Mouse (Mus musculus) heart, embryonic 14.5 days (tissue): ENCODE data around the gene Ptpra. TPM values are rescaled to one million over a fixed set of nuclear protein-coding genes. Genes with fewer than 3 reads are reported as not detected.

Source experiments
- ATAC-seq: fragments of 200-750 bp; cut with Nextera tagmentation; 2 replicates; pipeline ENCODE4 v1.8.0; 2017; ENCODE audit warnings: low read depth, moderate TSS enrichment; ENCODE audit not compliant: insufficient number of reproducible peaks, insufficient read depth, low FRiP score
- H3K27ac ChIP-seq, 2 experiments: fragments of 200-500 bp in 1 of 2; fragments of 300-500 bp in 1 of 2; sonication (generic) in 1 of 2; replicated peaks in 1 of 2; 2 replicates each; pipeline ENCODE4 v1.5.1; 2012 to 2014; ENCODE audit warnings: low read depth in 2 of 2, low read length in 2 of 2, control low read depth in 1 of 2, mild to moderate bottlenecking in 1 of 2, mixed read lengths in 1 of 2; ENCODE audit not compliant: control insufficient read depth in 1 of 2, insufficient read depth in 1 of 2
- H3K27me3 ChIP-seq: fragments of 300-500 bp; sonication (generic); 2 replicates; pipeline ENCODE4 v1.6.1; 2014; ENCODE audit warnings: mild to moderate bottlenecking, low read length, control low read depth; ENCODE audit not compliant: control insufficient read depth, insufficient read depth
- H3K36me3 ChIP-seq: fragments of 300-500 bp; sonication (generic); 2 replicates; pipeline ENCODE4 v1.6.1; 2014; ENCODE audit warnings: mild to moderate bottlenecking, control low read depth, low read length, mixed read lengths; ENCODE audit not compliant: control insufficient read depth, insufficient read depth
- H3K4me1 ChIP-seq, 2 experiments: fragments of 200-500 bp in 1 of 2; fragments of 300-500 bp in 1 of 2; sonication (generic) in 1 of 2; 2 replicates each; pipeline ENCODE4 v1.6.1; 2012 to 2014; ENCODE audit warnings: low read length in 2 of 2, control low read depth in 1 of 2, mixed read lengths in 1 of 2; ENCODE audit not compliant: control insufficient read depth in 2 of 2, insufficient read depth in 2 of 2
- H3K4me2 ChIP-seq: fragments of 300-500 bp; sonication (generic); 2 replicates; pipeline ENCODE4 v1.6.1; 2014; ENCODE audit warnings: mild to moderate bottlenecking, low read length
- H3K4me3 ChIP-seq, 2 experiments: fragments of 200-500 bp in 1 of 2; fragments of 300-500 bp in 1 of 2; sonication (generic) in 1 of 2; 2 replicates each; pipeline ENCODE4 v1.5.1; 2012 to 2014; ENCODE audit warnings: low read length in 2 of 2, mild to moderate bottlenecking in 2 of 2, control low read depth in 1 of 2, low read depth in 1 of 2, moderate library complexity in 1 of 2; ENCODE audit not compliant: control insufficient read depth in 1 of 2, insufficient read depth in 1 of 2
- H3K9ac ChIP-seq: fragments of 300-500 bp; sonication (generic); 2 replicates; pipeline ENCODE4 v1.6.1; 2014; ENCODE audit warnings: mild to moderate bottlenecking, low read length
- H3K9me3 ChIP-seq: fragments of 300-500 bp; sonication (generic); 2 replicates; pipeline ENCODE4 v1.6.1; 2016; ENCODE audit warnings: low read length, control low read depth; ENCODE audit not compliant: control insufficient read depth
- WGBS: fragments of 180-500 bp; shearing (Covaris S2); extraction: QIAGEN DNeasy Blood & Tissue Kit; methylation state at CpG from one replicate; pipeline ENCODE4 v1.1.7; 2014; 5-methylcytosine and 5-hydroxymethylcytosine counted together
- polyA plus RNA-seq: library from polyadenylated mRNA; unstranded; fragments of >200 nt; fragmentation: Nextera tagmentation; extraction: Ambion mirVana; gene quantifications from 2 replicates; pipeline ENCODE4 v1.2.1, GENCODE M21; 2014

Ptpra gene
- polyA plus RNA-seq: 87.2 and 88.5 TPM in 2 replicates

GRCm38 (mm10) chr2:130449794-130450433 lies at the start of gene Ptpra:
Gene Ptpra, plus strand, starts transcription at chr2:130450278.
- H3K36me3 ChIP-seq: 0 out of 2 replicates have a peak, but pooled peaks cover 4% of the 10 kb centered on the region
- H3K4me2 ChIP-seq: peak within 1 kb of the TSS; percentile 93
- peak within 1 kb of the TSS; percentile 82 to 95 for H3K4me3 ChIP-seq
- H3K9ac ChIP-seq: peak within 1 kb of the TSS; percentile 89
- WGBS: under 1% methylated on average over 43 of the region's 50 CpGs
- no peaks in the 10 kb centered on the region for H3K9me3 ChIP-seq
- 0 out of 2 replicates have a peak, but pooled peaks cover 11% of the 10 kb centered on the region for H3K27me3 ChIP-seq
- H3K27ac ChIP-seq: peak within 1 kb of the TSS; percentile 65 to 83; a peak in 3 of 4 replicates
- peaks cover 10 to 34% of the 10 kb centered on the region in 2 experiments for H3K4me1 ChIP-seq
- ATAC-seq: peak; percentile 97

- Histone ChIP-seq H3K27me3 (0 out of 2 replicates have a peak, but pooled peaks cover 9% of the 10 kb centered on the region), H3K36me3 (no peaks in the 10 kb centered on the region), H3K27ac (no peak overlapping the region), H3K9me3 (no peaks in the 10 kb centered on the region), H3K4me3 (no peak overlapping the region), H3K9ac (no peak overlapping the region), H3K4me1 (peaks cover 4 to 6% of the 10 kb centered on the region in 2 experiments; a peak in 2 of 4 replicates), H3K4me2 (no peak overlapping the region)
- no peak for ATAC-seq
- WGBS: 64% methylated on average over 4 of the region's 4 CpGs
Measured at GRCm38 (mm10) chr2:130401891-130402290, 48.2 kb upstream of the Ptpra start.

DNA sequence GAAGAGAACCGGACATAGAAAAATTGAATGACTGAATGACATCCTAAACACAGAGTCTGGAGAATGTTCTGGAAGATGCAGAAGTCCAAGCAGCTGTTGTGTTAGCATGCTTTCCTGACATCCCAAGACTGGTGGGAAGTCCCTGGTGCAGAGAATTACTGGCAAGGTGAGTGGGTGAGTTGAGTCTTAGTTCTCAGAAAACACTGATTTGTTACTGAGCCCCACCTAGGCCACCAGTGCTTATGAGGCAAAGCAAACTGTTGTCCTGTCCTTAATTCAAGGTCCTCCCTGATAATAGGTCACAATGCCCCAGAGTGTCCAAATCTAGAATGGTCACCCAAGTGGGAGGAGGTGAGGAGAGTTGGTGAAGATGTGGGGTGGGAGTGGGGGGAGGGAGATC lies 45.1 kb upstream of the Ptpra start, which contains the start of the genes Gm28372 and 1700020A23Rik:
Gene Gm28372, plus strand, starts transcription at position 301 of the 400 bp plus-strand sequence.
Gene 1700020A23Rik, plus strand, starts transcription at position 321 of the 400 bp plus-strand sequence.
- Histone ChIP-seq H3K9me3 (no peaks in the 10 kb centered on the region), H3K4me3 (no peak within 1 kb of the TSS), H3K27me3 (no peaks in the 10 kb centered on the region), H3K27ac (no peak within 1 kb of the TSS), H3K9ac (no peak within 1 kb of the TSS), H3K36me3 (no peaks in the 10 kb centered on the region), H3K4me1 (no peaks in the 10 kb centered on the region), H3K4me2 (no peak within 1 kb of the TSS)
- WGBS: 85% methylated on average over 1 of the region's 1 CpGs
- no peak for ATAC-seq

DNA sequence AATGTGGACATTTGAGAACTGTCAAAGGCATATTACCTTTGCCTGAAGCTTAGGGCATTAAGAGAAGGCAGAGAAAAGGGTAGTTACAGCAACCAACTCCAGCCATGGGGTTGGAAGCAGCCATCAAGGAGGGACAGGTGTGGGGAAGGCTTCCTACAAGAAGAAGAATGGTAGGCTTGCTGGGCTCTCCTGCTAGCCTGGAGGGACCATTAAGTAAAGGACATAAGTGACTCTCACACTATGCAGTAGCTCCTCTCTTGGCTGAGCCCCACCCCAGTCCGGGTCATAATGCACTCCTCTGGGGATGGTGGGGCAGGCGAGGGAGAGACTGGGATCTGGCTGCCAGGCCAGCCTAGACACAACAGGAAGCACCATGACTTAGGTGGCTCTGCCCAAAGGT lies 43.9 kb upstream of the Ptpra start, which contains the start of gene Tmem239:
Gene Tmem239, plus strand, starts transcription at position 301 of the 400 bp plus-strand sequence.
- Histone ChIP-seq H3K36me3 (no peaks in the 10 kb centered on the region), H3K9me3 (no peaks in the 10 kb centered on the region), H3K27ac (no peak within 1 kb of the TSS), H3K9ac (no peak within 1 kb of the TSS), H3K4me3 (no peak within 1 kb of the TSS), H3K4me1 (no peaks in the 10 kb centered on the region), H3K4me2 (no peak within 1 kb of the TSS), H3K27me3 (no peaks in the 10 kb centered on the region)
- WGBS: 78% methylated on average over 2 of the region's 2 CpGs
- no peak for ATAC-seq

- ATAC-seq: no peak
- no peak overlapping the region for H3K9ac ChIP-seq
- H3K4me2 ChIP-seq: no peak overlapping the region
- H3K27ac ChIP-seq: no peak overlapping the region
- 18% methylated on average over 6 of the region's 6 CpGs for WGBS
- no peaks in the 10 kb centered on the region for H3K4me1 ChIP-seq
- no peaks in the 10 kb centered on the region for H3K9me3 ChIP-seq
- H3K27me3 ChIP-seq: no peaks in the 10 kb centered on the region
- H3K4me3 ChIP-seq: no peak overlapping the region
- no peaks in the 10 kb centered on the region for H3K36me3 ChIP-seq
Measured at GRCm38 (mm10) chr2:130408194-130408593, 41.9 kb upstream of the Ptpra start.

DNA sequence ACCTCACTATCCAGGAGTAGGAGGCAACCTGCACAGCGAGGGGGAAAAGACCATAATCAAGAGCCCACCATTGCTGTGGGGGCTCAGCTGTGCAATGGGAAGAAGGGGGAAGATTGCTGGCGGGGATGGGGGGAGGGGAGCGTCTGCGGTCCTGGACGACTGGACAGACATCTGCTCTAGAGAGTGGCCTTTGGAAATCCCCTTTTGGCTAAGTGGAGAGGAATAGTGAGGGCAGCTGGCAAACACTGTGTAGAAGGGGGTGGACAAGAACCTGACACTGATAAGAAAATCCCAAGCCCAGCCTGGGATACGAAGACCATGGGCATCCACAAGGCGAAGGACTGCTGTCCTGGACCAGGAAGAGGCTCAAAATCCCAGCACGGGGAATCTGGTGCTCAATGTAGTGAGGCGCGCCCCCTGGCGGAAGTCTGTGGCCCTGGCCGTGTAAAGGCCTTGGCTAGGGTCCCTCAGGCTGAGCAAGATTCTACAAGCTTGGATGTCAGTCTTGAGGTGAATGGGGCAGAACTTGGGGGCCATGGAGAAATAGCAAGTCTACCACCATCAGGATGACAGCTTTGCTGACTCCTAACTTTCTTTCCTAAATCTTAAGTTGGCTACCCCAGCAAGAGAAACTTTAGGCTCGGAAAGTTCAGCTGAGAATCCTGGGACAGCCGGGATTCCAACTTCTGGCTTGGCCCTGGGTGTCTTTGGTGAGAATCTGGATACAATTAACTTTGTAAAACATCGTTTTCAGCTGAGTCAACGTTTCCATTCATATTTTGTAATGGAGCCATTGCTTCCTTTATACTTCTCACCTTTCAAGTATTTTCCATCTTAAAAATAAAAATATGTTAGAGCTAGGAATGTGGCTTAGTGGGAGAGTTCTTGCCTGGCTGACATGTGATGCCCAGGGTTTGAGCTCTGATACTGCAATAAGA lies 38.3 kb upstream of the Ptpra start:
- no peaks in the 10 kb centered on the region for H3K9me3 ChIP-seq
- no peak overlapping the region for H3K27ac ChIP-seq
- no peaks in the 10 kb centered on the region for H3K27me3 ChIP-seq
- WGBS: 33% methylated on average over 16 of the region's 16 CpGs
- H3K4me3 ChIP-seq: no peak overlapping the region
- no peak for ATAC-seq
- H3K4me1 ChIP-seq: no peaks in the 10 kb centered on the region
- no peaks in the 10 kb centered on the region for H3K36me3 ChIP-seq
- no peak overlapping the region for H3K9ac ChIP-seq
- no peak overlapping the region for H3K4me2 ChIP-seq

DNA sequence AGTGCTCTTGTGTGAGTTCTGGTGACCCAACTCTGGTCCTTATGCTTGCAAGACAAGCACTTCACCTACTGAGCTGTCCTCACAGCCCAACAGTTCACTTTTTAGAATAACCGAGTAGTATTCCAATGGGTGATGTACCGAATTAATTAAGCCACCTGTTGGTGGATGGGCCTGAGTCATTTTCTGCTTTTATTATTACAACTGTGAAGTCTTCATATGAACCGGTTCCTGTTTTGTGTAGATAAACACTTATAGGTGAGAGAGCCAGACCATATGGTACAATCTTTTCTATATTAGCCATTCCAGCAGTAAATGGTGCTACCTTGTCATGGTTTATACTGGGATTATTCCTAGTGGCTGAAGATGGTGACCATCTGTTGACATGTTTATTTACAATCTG lies 37.3 kb upstream of the Ptpra start:
- 76% methylated on average over 3 of the region's 3 CpGs for WGBS
- H3K4me2 ChIP-seq: no peak overlapping the region
- ATAC-seq: no peak

More for the DNA sequence above, 37.3 kb upstream of the Ptpra start:
- no peaks in the 10 kb centered on the region for H3K9me3 ChIP-seq
- no peaks in the 10 kb centered on the region; the same call in 1 of the 2 replicates for H3K36me3 ChIP-seq
- no peaks in the 10 kb centered on the region for H3K4me1 ChIP-seq
- H3K9ac ChIP-seq: no peak overlapping the region
- no peaks in the 10 kb centered on the region for H3K27me3 ChIP-seq
- no peak overlapping the region for H3K27ac ChIP-seq
- H3K4me3 ChIP-seq: no peak overlapping the region
